Comparison of ENCODE assay signal across 7 mouse cellular contexts in the genomic region with DNA sequence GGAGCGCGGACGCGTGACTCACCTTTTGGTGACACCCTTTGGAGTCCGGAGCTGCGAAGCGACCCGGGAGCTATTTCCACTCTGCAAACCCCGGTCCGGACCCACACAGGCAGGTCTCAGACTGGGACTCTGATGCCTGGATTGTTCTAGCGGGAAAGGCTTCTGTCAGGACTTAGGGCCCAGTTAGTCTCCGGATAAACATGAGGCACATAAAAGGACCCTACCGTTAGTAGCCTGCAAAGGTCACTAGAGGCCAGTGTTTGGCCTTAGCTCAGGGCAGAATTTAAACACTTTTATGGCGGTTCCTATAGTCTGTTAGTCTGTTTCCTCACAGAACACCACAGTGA. TPM values are rescaled to one million over a fixed set of nuclear protein-coding genes. Genes with fewer than 3 reads are reported as not detected.
DNase-seq lines count a peak whose midpoint lies in the region; ATAC-seq lines count a peak whose summit lies in the region.

No protein-coding gene starts in this region.

- no peak overlapping the region for H3K27ac ChIP-seq in embryonic facial prominence, embryonic 12.5 days
- no peak overlapping the region for H3K27ac ChIP-seq in hindbrain, embryonic 13.5 days
- peak overlapping the region; percentile 93 for H3K27ac ChIP-seq in midbrain, embryonic 10.5 days (replicated peaks)

- peaks cover 32% of the 10 kb centered on the region for H3K9me3 ChIP-seq in megakaryocyte, embryonic 14.5 days
- no peaks in the 10 kb centered on the region for H3K9me3 ChIP-seq in embryonic facial prominence, embryonic 12.5 days
- H3K9me3 ChIP-seq in hindbrain, embryonic 13.5 days = no peaks in the 10 kb centered on the region
- no peaks in the 10 kb centered on the region for H3K9me3 ChIP-seq in midbrain, embryonic 10.5 days (replicated peaks)

- peak overlapping the region; percentile 90 for H3K4me2 ChIP-seq in embryonic facial prominence, embryonic 12.5 days (replicated peaks)
- peak overlapping the region; percentile 83 for H3K4me2 ChIP-seq in hindbrain, embryonic 13.5 days

- peak overlapping the region; percentile 79 for H3K9ac ChIP-seq in embryonic facial prominence, embryonic 12.5 days
- peak overlapping the region; percentile 78 for H3K9ac ChIP-seq in hindbrain, embryonic 13.5 days

- no peak for ATAC-seq in megakaryocyte, adult 5-6 weeks (ENCODE audit: poor library complexity, severe bottlenecking)
- no peak for ATAC-seq in embryonic facial prominence, embryonic 12.5 days (ENCODE audit: insufficient number of reproducible peaks, insufficient read depth, low FRiP score, low TSS enrichment)
- peak; percentile 57; the same call in 1 of the 2 replicates for ATAC-seq in hindbrain, embryonic 13.5 days (ENCODE audit: low FRiP score)

- no peaks in the 10 kb centered on the region for H3K36me3 ChIP-seq in megakaryocyte, embryonic 14.5 days (replicated peaks; ENCODE audit: low read length)
- H3K36me3 ChIP-seq in embryonic facial prominence, embryonic 12.5 days = no peaks in the 10 kb centered on the region
- no peaks in the 10 kb centered on the region for H3K36me3 ChIP-seq in hindbrain, embryonic 13.5 days
- no peaks in the 10 kb centered on the region; the same call in 1 of the 2 replicates for H3K36me3 ChIP-seq in midbrain, embryonic 10.5 days

- under 1% methylated on average over 14 of the region's 14 CpGs for WGBS in embryonic facial prominence, embryonic 12.5 days
- 2% methylated on average over 14 of the region's 14 CpGs for WGBS in hindbrain, embryonic 13.5 days
- 0% methylated on average over 14 of the region's 14 CpGs for WGBS in midbrain, embryonic 10.5 days

- H3K4me1 ChIP-seq in megakaryocyte, embryonic 14.5 days = peaks cover 15% of the 10 kb centered on the region
- H3K4me1 ChIP-seq in embryonic facial prominence, embryonic 12.5 days = peaks cover 15% of the 10 kb centered on the region; the same call in 1 of the 2 replicates
- peaks cover 15% of the 10 kb centered on the region for H3K4me1 ChIP-seq in hindbrain, embryonic 13.5 days (replicated peaks)
- peaks cover 54% of the 10 kb centered on the region for H3K4me1 ChIP-seq in midbrain, embryonic 10.5 days

- H3K4me3 ChIP-seq in megakaryocyte, embryonic 14.5 days (replicated peaks) = peak overlapping the region; percentile 90
- peak overlapping the region; percentile 79 for H3K4me3 ChIP-seq in embryonic facial prominence, embryonic 12.5 days
- peak overlapping the region; percentile 78 for H3K4me3 ChIP-seq in hindbrain, embryonic 13.5 days
- peak overlapping the region; percentile 85 for H3K4me3 ChIP-seq in midbrain, embryonic 10.5 days

- peaks cover 86% of the 10 kb centered on the region for H3K27me3 ChIP-seq in megakaryocyte, embryonic 14.5 days (replicated peaks)
- peaks cover 12% of the 10 kb centered on the region for H3K27me3 ChIP-seq in embryonic facial prominence, embryonic 12.5 days
- peaks cover 52% of the 10 kb centered on the region for H3K27me3 ChIP-seq in hindbrain, embryonic 13.5 days
- peaks cover 66% of the 10 kb centered on the region for H3K27me3 ChIP-seq in midbrain, embryonic 10.5 days (ENCODE audit: low read depth, poor library complexity, severe bottlenecking)

- no peak for DNase-seq in midbrain, embryonic 10.5 days (ENCODE audit: low spot score)
- no peak for DNase-seq in T-cell, adult 2 months (ENCODE audit: low spot score)
- DNase-seq in urinary bladder, postnatal 14 days (ENCODE audit: low spot score) = no peak

RNA-seq across cellular contexts. Expression of gene Wnt5b, which starts 0.3 kb away (rescaled TPM):
- polyA plus RNA-seq in megakaryocyte, embryonic 14.5 days (2012; ENCODE audit: insufficient read depth, low replicate concordance) = not detected in 2 replicates
- total RNA-seq in megakaryocyte, adult 5-6 weeks (2015) = not detected in 2 replicates
- not detected in 2 replicates for total RNA-seq in megakaryocyte, adult 5-6 weeks (2017)
- 17.9 and 20.0 TPM in 2 replicates for polyA plus RNA-seq in embryonic facial prominence, embryonic 12.5 days (2016; fragmentation: Nextera tagmentation; extraction: Ambion mirVana)
- polyA plus RNA-seq in hindbrain, embryonic 13.5 days (2015; fragmentation: Nextera tagmentation; extraction: Ambion mirVana) = 4.1 and 5.0 TPM in 2 replicates
- 15.3 and 19.0 TPM in 2 replicates for polyA plus RNA-seq in midbrain, embryonic 10.5 days (2016; fragmentation: Nextera tagmentation; extraction: Ambion mirVana)
